31 mouse cellular contexts compared by ENCODE assay signal in the genomic region with DNA sequence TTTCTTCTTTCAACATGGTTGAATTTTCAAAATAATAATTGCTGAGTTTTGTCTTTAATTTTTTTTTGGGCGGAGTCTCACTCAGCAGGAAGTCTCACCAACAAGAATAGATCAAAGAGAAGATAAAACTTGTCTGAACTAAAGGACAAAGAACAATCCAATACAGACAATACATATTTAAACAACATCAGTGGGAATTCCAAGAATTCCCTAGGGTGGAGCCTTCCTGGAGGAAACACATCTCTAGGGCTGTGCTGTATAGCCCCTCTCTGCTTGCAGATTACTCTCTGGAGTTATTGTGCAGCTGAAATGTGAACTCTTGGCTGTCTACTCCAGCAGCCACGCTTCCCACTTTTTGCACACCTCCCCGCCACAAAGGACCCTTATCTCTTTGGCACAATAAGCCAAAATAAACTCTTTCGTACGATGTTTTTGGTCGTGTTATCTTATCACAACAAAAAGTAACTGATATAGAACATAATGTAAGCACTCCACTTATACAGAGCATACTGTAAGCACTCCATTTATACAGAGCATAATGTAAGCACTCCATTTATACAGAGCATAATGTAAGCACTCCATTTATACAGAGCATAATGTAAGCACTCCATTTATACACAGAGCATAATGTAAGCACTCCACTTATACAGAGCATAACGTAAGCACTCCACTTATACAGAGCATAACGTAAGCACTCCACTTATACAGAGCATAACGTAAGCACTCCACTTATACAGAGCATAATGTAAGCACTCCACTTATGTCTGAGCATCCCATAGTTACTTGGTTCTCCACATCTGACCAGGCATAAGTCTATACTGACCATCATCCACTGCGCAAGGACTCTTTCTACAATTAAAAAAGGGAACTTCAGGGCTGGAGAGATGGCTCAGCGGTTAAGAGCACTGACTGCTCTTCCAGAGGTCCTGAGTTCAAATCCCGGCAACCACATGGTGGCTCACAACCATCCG. TPM values are rescaled to one million over a fixed set of nuclear protein-coding genes. Genes with fewer than 3 reads are reported as not detected.
A peak's percentile ranks its signal among the peaks of the same experiment; 100 is the strongest.
DNase-seq lines count a peak whose midpoint lies in the region; ATAC-seq and TF ChIP-seq lines count a peak whose summit lies in the region.
"Had no signal": no experiment of that assay in that cellular context is flagged by ENCODE, and none has a peak within 500 bp of the region (broad histone marks: within the 10 kb centered on the region; RNA-seq: fewer than 3 reads in every experiment).

No protein-coding gene starts in this region.

- no peaks in the 10 kb centered on the region for H3K36me3 ChIP-seq in lung, embryonic 16.5 days (ENCODE audit: control insufficient read depth, insufficient read depth, low read length)
- H3K36me3 ChIP-seq: forebrain, embryonic 10.5 days; heart, embryonic 13.5 days; hindbrain, embryonic 13.5 days; limb, embryonic 15.5 days; neural tube, embryonic 13.5 days had no signal

- no peak overlapping the region for H3K27ac ChIP-seq in lung, embryonic 16.5 days (ENCODE audit: low read length)
- H3K27ac ChIP-seq: forebrain, embryonic 10.5 days; heart, embryonic 13.5 days; hindbrain, embryonic 13.5 days; limb, embryonic 15.5 days; neural tube, embryonic 13.5 days had no signal

- peaks cover 14% of the 10 kb centered on the region for H3K9me3 ChIP-seq in lung, embryonic 16.5 days (ENCODE audit: control insufficient read depth, low read length)
- H3K9me3 ChIP-seq: limb, embryonic 15.5 days had no signal

- 33% methylated on average over 13 of the region's 13 CpGs for WGBS in lung, embryonic 16.5 days
- WGBS in lung, adult 2 months: 44% methylated on average over 13 of the region's 13 CpGs

- H3K9ac ChIP-seq in lung, embryonic 16.5 days (ENCODE audit: low read length): no peak overlapping the region
- H3K9ac ChIP-seq: heart, embryonic 13.5 days; hindbrain, embryonic 13.5 days; limb, embryonic 15.5 days; neural tube, embryonic 13.5 days had no signal

- no peak overlapping the region for H3K4me3 ChIP-seq in lung, embryonic 16.5 days (ENCODE audit: low read length)
- no peak overlapping the region for H3K4me3 ChIP-seq in lung, adult 2 months (replicated peaks; ENCODE audit: extremely low read depth, low read depth, low read length)
- H3K4me3 ChIP-seq: forebrain, embryonic 10.5 days; heart, embryonic 13.5 days; hindbrain, embryonic 13.5 days; limb, embryonic 15.5 days; megakaryocyte, embryonic 14.5 days; myocyte; neural tube, embryonic 13.5 days had no signal

- peaks cover 65% of the 10 kb centered on the region for H3K27me3 ChIP-seq in lung, embryonic 16.5 days (ENCODE audit: control insufficient read depth, insufficient read depth, low read depth, low read length)
- H3K27me3 ChIP-seq: hindbrain, embryonic 13.5 days; limb, embryonic 15.5 days; neural tube, embryonic 13.5 days had no signal

- no peak for TF ChIP-seq CTCF in lung, adult 2 months (IDR thresholded peaks at IDR 0.05; ENCODE audit: insufficient read depth, low read length)

- H3K4me1 ChIP-seq in lung, embryonic 16.5 days (replicated peaks; ENCODE audit: control insufficient read depth, insufficient read depth, low read length): no peaks in the 10 kb centered on the region
- no peaks in the 10 kb centered on the region for H3K4me1 ChIP-seq in lung, adult 2 months (ENCODE audit: control insufficient read depth, insufficient read depth, low read length)
- H3K4me1 ChIP-seq: forebrain, embryonic 10.5 days; hindbrain, embryonic 13.5 days; limb, embryonic 15.5 days; neural tube, embryonic 13.5 days had no signal

- no peak for TF ChIP-seq POLR2A in lung, adult 2 months (IDR thresholded peaks at IDR 0.05; ENCODE audit: borderline replicate concordance, extremely low read depth, low read depth, low read length)

- no peak for DNase-seq in lung, adult 2 months
- DNase-seq in ES-CJ7 (ENCODE audit: low read depth, low spot score) (peak; percentile 36), MEL-GATA-1-ER (ENCODE audit: extremely low read depth, low read depth) (peak; percentile 88)
- DNase-seq in frontal cortex, postnatal 14 days (ENCODE audit: low spot score in 2 of 2): no peak
- no peak for DNase-seq in urinary bladder, postnatal 4 days (ENCODE audit: low spot score in 2 of 2)
- DNase-seq: adrenal gland, postnatal 36 days; cerebellum, adult 11-12 months; cerebellum, postnatal 10 days; gastrocnemius, postnatal 14 days; heart, adult 18-20 months; heart, postnatal 14 days; kidney, adult 18-20 months; kidney, postnatal 10 days; left cerebral cortex, postnatal 4 days; retina, postnatal 1 day; right cerebral cortex, postnatal 25 days; thymus, postnatal 14 days had no signal

- ATAC-seq in lung, embryonic 16.5 days (ENCODE audit: low read depth): peak; percentile 83
- peak; percentile 38 for ATAC-seq in megakaryocyte-erythroid progenitor cell, adult 5-6 weeks (replicated peaks; ENCODE audit: low FRiP score, low TSS enrichment, poor library complexity, severe bottlenecking)
- ATAC-seq: forebrain, embryonic 16.5 days; inflammation-experienced regulatory T-cells, adult 6 months; midbrain, embryonic 16.5 days had no signal

- H3K4me2 ChIP-seq in lung, embryonic 16.5 days (ENCODE audit: low read depth, low read length): no peak overlapping the region
- H3K4me2 ChIP-seq: heart, embryonic 13.5 days; hindbrain, embryonic 13.5 days; limb, embryonic 15.5 days; neural tube, embryonic 13.5 days had no signal

RNA-seq across cellular contexts. Expression of gene Mlana, which starts 17.2 kb away (rescaled TPM):
- polyA plus RNA-seq in lung, embryonic 16.5 days (2015; fragmentation: Nextera tagmentation; extraction: Ambion mirVana): not detected in 2 replicates
- 0.75 and 1.1 TPM in 2 replicates for polyA plus RNA-seq in lung, adult 2 months (2012; rRNA removed)
- not detected in 2 replicates for total RNA-seq in megakaryocyte-erythroid progenitor cell, adult 5-6 weeks (2014; fragmentation: Nextera tagmentation)
- not detected in 2 replicates for total RNA-seq in megakaryocyte-erythroid progenitor cell, adult 5-6 weeks (2017)
- total RNA-seq: adrenal gland, postnatal 36 days; gastrocnemius, postnatal 14 days; left cerebral cortex, postnatal 4 days had no signal
- polyA plus RNA-seq: forebrain, embryonic 16.5 days; hindbrain, embryonic 13.5 days; inflammation-experienced regulatory T-cells, adult 6 months; liver, embryonic 16.5 days; midbrain, embryonic 16.5 days; myocyte; neural tube, embryonic 13.5 days; stomach, embryonic 14.5 days had no signal

RNA-seq across cellular contexts. Expression of gene Ermp1, which starts 32.3 kb away (rescaled TPM):
- 5.8 and 6.2 TPM in 2 replicates for polyA plus RNA-seq in lung, embryonic 16.5 days (2015; fragmentation: Nextera tagmentation; extraction: Ambion mirVana)
- 11.0 and 15.7 TPM in 2 replicates for polyA plus RNA-seq in lung, adult 2 months (2012; rRNA removed)
- total RNA-seq in megakaryocyte-erythroid progenitor cell, adult 5-6 weeks (2014; fragmentation: Nextera tagmentation): 19.9 and 31.0 TPM in 2 replicates
- 27.8 and 31.1 TPM in 2 replicates for total RNA-seq in megakaryocyte-erythroid progenitor cell, adult 5-6 weeks (2017)

Comparison
In these comparisons a context has a peak if more than half of its experiments do, and no peak if none do; other contexts are left out.
1. DNase-seq: peak in ES-CJ7 (single experiment) and MEL-GATA-1-ER (single experiment); none in lung, adult 2 months (single experiment), frontal cortex, postnatal 14 days (0 of 2) and urinary bladder, postnatal 4 days (0 of 2).